Mouse (Mus musculus): ENCODE measurements around the gene Snrnp35.
A peak's percentile ranks its signal among the peaks of the same experiment; 100 is the strongest.

The Snrnp35 gene

DNA sequence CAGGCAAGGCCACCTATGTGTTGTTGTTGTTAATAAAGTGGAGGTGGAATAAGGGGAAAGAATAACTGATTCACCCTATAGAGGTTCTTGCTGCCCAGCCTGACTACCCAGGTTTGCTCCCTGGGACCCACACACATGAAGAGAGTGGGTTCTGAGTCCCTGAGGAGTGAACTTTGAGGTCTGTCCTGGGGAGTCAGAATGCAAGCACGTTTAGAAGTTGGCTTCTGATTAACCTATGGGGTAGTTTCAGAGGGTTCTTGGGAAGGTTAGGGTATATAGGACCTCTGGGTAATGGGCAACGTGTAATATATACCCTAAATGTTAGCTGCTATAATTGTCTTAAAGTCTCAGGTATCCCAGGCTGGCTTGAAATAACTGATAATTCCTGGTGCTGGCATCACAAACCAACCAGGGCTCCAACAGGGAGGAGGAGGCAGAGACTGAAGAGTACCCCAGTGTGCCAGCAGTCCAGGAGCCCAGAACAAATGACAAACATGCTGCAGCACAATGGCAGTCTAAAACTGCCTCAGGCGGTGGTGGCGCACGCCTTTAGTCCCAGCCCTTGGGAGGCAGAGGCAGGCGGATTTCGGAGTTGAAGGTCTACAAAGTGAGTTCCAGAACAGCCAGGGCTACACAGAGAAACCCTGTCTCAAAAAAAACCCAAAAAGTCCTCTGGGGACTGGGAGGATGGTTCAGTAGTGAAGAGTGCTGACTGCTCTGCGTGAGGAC lies 20.5 kb upstream of the Snrnp35 start:
- DNase-seq (ENCODE audit: low read depth, low spot score) = no peak

GRCm38 (mm10) chr5:124463462-124463861 lies 19.5 kb upstream of the Snrnp35 start:
- no peak for DNase-seq (ENCODE audit: low read depth, low spot score)

DNA sequence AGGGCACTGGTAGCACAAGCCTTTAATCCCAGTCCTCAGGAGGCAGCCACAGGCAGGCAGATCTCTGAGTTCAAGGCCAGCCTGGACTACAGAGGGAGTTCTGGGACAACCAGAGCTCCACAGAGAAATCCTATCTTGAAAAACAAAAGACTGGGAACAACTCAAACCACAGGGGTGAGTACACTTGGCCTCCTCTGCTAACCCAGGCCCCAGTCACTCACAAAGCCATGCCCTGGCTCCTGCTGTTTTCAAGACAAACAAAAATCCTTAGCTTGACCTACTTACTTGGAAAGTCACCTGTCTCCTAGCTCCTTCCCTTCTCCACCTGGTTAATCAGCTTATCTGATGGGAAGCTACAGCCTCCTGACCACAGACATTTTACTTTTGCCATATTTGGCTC lies 18.0 kb upstream of the Snrnp35 start:
- DNase-seq (ENCODE audit: low read depth, low spot score) = no peak

DNA sequence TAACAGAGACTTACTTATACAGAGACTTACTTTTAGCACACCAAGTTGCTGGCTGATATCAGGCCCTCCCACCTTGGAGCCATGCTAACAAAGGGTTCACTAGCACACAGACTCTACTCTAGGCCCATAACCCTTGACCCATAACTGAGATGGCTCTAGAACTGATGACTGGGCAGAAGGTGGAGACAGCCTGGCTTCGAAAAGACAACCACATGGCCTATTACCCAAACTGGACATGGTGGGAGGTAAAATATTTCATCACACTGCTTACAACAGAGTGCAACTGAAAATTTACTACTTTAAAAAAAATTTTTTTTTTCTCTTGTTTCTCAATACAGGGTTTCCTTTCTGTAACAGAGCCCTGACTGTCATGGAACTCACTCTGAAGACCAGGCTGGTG lies 15.2 kb upstream of the Snrnp35 start:
- DNase-seq (ENCODE audit: low read depth, low spot score) = no peak

- DNase-seq (ENCODE audit: low read depth, low spot score) = no peak
These were observed 14.6 kb upstream of the Snrnp35 start for GRCm38 (mm10) chr5:124468365-124468764.

DNA sequence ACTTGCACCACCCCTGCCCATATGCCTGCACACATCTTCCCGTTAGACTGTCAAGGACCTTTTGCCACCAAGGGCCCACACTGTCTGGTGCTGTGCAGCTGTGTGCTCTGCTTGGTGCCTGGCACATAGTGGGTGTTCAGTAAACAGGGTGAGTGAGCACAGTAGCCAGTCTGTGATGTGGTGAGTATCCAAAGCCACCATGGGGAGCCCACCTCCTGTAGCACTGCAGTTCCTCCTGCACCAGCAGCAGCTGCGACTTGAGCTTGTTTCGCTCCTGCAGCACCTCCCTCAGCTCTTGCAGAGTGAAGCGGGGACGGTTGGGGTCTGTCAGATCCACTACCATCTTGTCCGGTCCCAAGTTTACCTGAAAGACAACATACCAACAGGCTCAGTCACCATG lies 13.4 kb upstream of the Snrnp35 start:
- DNase-seq (ENCODE audit: low read depth, low spot score) = no peak

DNA sequence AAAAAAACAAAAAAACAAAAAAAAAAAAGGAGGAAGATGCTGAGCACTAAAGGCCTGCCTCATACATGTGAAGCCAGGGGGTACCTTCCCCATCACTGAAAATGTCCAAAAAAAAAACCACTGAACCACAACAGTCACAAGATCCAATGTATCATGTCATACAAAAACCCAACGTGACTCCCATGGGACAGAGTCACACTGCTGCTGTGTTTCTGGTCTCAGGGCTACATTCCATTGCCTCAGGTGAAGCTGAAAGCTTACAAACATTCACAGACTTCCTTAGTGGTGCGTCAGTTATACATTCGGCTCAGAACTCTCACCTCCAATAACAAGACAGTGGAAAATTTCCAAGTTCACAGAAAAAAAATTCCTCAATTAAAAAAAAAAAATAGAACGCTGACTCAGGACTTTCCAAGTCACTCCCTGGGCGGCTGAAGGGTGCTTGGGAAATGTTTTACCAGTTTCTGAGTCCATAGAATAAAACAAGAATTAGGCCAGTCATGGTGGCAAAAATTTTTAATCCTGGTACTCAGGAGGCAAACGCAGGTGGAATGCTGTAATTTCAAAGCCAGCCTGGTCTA lies 12.3 kb upstream of the Snrnp35 start:
- no peak for DNase-seq (ENCODE audit: low read depth, low spot score)

DNA sequence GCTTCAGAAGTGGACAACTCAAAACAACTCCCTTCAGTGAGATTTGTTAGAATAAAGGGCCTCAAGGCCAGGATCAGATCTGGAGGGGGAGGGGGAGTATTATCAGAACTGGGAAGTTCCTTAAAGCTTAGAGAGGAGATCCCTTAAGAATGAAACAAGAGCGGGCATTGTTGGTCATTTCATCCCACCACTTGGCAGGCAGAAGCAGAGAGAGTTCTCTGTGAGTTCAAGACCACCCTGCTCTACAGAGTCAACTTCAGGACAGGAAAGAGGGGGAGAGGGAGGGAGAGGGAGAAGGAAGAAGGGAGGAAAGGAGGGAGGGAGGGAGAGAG lies 4.1 kb upstream of the Snrnp35 start:
- DNase-seq (ENCODE audit: low read depth, low spot score) = no peak

DNA sequence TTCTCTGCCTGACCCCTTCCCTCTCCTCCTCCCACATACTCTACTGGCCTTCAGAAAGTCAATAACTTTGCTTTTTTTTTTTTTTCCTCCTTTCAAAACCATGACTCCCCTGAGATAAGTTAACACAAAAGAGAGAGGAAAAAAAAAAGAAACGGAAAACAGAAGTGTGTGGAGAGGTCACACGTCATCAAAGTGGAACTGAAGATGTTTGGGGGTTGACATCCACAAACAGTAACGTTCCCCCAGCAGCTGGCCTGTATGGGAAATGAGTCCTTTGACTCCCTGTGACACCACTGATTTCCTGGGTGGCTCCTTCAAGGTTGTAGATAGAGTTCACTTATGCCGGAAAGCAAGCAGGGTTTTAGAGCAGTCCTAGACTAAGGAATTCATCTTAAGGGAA lies 2.8 kb upstream of the Snrnp35 start:
- DNase-seq (ENCODE audit: low read depth, low spot score) = no peak

DNA sequence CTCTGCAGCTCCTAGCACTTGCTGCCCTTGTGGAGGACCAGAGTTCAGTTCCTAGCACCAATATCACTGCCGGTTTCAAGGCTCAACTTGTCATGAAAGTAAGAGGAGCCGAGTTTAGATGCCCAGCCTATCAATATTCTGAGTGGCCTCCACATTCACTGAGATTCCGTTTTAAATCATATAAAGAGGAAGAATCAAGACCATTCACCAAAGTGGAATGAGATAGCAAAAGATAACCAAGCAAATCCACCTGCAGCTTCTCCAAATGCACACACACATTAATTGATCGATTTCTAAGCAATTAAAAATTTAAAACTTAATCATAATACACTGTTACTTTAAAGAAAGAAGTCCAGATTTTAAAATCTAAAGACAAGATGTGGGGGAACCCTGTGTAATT lies 1.2 kb upstream of the Snrnp35 start:
- no peak for DNase-seq (ENCODE audit: low read depth, low spot score)

DNA sequence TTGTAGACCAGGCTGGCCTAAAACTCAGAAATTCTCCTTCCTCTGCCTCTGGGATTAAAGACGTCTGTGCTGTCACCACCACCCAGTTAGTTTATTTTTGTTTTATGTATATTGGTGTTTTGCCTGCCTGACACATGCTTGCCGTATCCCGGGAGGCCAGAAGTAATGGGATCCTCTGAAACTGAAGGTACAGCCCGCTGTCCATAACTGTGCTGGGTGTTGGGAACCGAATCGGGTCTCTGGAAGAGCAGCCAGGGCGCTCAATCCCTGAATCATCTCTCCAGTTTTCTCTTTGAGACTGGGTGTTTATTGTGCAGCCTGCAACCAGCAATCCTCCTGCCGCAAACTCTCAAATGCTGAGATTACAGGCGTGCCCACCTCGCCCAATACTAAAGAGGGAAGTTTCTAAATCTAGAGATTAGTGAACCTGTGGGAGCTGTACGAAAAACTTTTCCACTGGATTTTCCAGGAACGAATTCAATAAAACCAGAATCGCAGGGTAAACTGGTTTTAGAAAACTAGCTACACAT lies 433 bp upstream of the Snrnp35 start:
- peak; percentile 75 for DNase-seq (ENCODE audit: low read depth, low spot score)

DNA sequence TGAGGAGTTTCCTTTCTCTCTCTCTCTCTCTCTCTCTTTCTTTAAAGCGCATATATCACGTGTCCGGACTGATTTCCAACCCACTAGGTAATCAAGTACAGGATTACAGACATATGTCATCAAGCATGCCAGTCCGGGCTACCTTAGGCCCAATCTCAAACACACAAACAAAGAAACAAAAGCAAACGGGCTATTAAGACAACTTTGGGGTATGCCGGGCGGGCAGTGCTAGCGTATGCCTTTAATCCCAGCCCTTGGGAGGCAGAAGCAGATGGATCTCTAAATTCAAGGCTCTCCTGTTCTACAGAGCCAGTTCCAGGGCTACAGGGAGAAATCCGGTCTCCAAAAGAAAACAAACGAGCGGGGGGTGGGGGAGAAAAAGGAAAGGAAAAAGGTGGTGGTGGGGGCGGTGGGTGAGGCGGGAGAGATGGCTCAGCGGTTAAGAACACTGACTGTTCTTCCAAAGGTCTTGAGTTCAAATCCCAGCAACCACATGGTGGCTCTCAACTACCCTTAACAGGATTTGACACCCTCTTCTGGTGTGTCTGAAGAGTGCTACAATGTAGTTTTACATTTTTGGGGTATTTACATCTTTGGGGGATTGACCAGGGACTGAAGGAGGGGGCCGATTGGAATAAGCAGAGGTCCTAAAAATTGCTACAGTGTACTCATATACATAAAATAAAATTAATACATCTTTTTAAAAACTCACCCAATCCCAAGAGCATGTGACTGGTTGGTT lies 892 bp downstream of the Snrnp35 start:
- DNase-seq (ENCODE audit: low read depth, low spot score) = no peak

DNA sequence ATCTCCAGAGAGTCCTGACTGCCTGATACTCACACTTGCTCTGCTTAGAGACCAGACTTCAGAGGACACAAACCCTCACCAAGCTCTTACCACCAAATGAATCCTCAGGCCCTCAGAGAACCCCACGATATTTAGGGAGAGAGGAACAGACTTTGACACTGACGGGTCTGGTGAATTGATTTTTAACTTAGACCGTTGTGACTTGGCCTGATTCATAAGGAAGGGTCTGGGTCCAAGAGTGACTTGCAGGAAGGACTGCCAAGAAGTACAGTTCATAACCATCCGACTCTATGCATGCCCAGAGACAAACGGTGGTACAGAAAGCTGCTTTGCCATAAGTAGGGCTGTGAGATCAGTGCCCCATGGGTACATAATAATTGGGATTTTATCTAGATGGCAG lies 2.7 kb downstream of the Snrnp35 start:
- no peak for DNase-seq (ENCODE audit: low read depth, low spot score)

GRCm38 (mm10) chr5:124488885-124489284 lies 6.0 kb downstream of the Snrnp35 start:
- DNase-seq (ENCODE audit: low read depth, low spot score) = no peak

DNA sequence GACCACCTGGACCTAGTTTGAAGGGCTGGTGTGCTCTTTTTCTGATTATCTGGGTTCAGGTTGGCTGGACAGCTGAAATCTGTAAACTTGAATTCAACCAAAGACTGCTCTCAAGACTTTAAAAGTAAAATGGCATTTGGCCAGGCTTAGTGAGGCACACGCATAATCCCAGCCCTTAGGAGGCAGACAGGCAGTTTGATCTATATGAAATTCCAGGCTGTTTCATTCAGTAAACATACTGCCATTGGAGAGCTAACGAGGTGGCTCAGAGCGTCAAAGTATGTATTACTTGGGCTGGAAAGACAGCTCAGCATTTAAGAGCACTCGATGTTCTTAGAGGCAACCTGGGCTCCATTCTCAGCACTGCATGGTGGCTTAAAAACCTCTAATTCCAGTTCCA lies 8.8 kb downstream of the Snrnp35 start:
- DNase-seq (ENCODE audit: low read depth, low spot score) = no peak

- DNase-seq (ENCODE audit: low read depth, low spot score) = no peak
These were observed 9.7 kb downstream of the Snrnp35 start for GRCm38 (mm10) chr5:124492618-124493017.

- DNase-seq (ENCODE audit: low read depth, low spot score) = no peak
These were observed 10.5 kb downstream of the Snrnp35 start for GRCm38 (mm10) chr5:124493455-124493854.

GRCm38 (mm10) chr5:124495547-124495946 lies 12.6 kb downstream of the Snrnp35 start:
- no peak for DNase-seq (ENCODE audit: low read depth, low spot score)

- no peak for DNase-seq (ENCODE audit: low read depth, low spot score)
These were observed 13.9 kb downstream of the Snrnp35 start for GRCm38 (mm10) chr5:124496614-124497514.

GRCm38 (mm10) chr5:124498221-124498876 lies 15.4 kb downstream of the Snrnp35 start:
- DNase-seq (ENCODE audit: low read depth, low spot score) = peak; percentile 91

- DNase-seq (ENCODE audit: low read depth, low spot score) = no peak
These were observed 16.1 kb downstream of the Snrnp35 start for GRCm38 (mm10) chr5:124499001-124499400.

All from skeletal muscle tissue, adult 2 months (tissue).